Mouse (Mus musculus): Measurements from ENCODE around the gene Asb6.

Asb6 gene

DNA sequence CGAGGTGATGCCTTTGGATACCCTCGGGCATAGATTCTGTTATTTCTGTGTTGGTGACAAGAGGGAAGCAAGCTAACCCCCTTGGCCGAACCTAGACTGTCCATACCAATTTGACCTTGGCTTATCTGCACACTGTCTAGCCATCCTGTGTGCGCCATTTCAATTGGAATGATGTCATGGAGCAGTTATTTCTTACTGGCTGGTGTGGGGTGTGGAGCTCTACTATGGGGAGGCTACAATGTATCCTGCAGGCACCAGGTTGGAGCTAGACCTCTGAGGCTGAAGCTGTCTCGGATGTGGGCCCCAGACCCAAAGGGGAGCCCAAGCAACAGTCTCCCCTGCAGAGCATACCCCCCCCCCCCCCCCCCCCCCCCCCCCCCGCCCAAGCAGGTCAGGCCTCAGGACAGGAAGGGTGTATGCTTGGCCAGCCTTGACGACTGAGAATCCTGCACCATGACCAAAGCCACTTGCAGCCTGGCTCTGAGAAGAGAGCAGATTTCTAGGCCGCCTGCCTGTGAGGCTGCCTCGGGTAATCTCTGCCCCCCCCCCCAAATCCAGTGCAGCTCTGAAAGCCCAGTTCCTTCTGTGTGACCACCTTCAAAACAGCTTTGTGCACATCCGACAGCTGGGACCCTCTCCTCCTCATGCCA, 4.4 kb upstream of the Asb6 start, which contains the start of gene Prrx2:
Gene Prrx2 (plus strand): TSS at position 600 of the 650 bp plus-strand sequence.
- no peak for DNase-seq (ENCODE audit: low spot score)

DNA sequence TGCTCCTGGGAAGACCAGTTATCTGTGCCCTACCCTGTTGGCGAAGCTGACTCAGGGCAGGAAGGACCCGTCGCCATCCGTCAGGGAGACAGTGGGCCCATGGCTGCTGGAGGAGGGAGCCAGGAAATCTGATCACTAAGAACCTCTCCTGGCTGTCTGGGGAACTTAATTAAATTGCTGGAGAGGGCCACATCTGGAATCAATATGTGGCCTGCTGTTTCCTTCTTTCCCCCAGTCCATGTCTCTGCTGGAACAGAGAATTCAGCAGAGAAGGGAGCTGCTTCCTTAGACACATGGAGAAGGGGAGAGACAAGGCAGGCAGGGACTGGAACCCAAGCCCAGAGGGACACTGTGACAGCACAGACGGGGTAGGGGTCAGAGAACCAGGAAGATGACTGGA, 3.5 kb upstream of the Asb6 start:
- no peak for DNase-seq (ENCODE audit: low spot score)

DNA sequence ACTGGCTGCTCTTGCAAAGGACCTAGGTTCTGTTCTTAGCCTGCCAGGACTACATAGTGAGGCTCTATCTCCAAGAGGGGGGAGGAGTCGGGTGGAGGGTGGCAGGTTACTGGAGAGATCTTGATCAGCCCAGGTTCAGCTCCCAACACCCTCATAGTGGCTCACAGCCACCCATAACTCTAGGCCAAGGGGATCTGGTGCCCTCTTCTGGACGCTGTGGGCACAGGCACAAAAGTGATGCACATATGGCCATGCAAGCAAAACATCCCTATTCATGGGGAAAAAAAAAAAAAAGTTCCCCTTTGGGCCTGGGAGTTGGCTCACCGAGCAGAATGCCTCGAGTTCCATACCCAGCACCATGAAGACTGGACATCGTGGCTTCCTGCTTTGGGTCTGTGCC, 818 bp downstream of the Asb6 start:
- DNase-seq (ENCODE audit: low spot score): peak; percentile 50

DNA sequence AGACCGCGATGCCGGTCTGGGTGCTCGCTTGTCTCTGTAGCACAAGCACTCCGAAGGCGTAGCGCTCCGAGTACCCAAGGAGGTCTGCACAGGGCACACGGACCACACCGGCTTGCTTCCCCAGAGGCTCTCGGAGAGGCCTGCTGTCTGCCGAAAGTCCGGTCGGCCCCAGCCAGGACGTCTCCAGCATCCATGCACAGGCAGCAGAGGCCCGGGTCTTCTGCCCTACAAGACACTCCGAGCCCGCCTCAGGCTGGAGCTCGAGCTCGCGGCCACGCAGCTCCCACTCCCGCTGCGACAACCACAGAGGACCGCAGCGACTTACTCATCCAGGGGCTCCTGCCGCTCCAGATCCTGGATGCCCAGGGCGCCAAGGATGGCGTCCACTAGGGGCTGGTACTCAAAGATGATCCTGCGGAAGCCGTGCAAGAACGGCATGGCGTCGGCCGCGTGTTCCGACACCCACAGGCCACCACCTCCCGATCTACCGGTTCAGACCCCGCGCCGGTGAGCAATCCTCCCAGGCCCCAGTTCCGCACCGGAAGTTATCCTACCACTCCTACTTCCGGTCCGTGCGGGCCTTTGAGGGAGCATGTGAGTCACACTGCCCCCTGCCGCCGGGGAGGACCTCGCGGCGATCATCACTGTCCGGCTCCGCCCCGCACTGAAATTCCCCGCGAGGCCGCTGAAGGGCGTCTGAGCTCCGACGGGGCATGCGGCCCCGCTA, 2.2 kb downstream of the Asb6 start:
- peak; percentile 95 for DNase-seq (ENCODE audit: low spot score)

DNA sequence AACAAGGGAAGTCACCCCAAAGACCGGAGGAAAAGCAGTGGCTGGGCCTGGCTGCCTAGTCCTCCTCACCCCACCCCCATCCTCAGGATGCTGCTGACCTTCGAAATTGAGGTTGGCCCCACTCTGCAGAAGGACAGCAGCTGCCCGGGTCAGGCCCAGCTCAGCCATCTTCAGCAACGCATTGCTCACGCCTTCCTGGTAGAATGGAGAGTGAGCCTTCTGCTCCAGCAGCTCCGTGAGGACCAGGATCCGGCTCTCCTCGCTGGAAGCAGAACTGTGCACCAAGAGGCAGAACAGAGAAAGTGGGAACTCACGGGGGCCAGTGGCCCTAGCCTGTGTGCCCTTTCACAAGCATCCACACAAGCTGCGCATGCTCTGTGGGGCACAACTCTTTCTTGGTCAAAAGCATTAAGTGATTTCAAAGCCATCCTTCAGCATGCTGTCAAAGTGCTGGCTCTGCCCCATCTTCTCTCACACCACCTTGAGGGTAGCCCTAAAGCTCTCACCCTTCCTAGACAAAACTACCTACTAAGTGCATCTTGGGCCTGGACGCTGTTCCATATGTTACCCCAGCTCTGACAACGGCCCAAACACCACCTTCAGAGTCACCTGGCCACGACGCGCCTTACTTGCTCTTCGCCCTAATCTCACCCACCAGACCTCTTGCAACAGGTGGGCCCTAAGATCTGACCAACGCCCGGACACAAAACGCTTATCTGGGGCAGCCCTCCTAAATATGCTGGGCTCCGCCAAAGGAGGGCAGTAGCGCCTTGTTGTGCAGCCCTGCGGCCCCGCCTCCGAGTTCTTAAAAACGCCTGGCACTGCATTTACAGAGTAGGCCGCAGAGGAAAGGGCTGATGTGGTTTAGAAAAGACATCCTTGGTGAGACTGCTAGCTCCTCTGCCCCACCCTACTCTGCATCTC, 3.0 kb downstream of the Asb6 start:
- peak; percentile 76 for DNase-seq (ENCODE audit: low spot score)

DNA sequence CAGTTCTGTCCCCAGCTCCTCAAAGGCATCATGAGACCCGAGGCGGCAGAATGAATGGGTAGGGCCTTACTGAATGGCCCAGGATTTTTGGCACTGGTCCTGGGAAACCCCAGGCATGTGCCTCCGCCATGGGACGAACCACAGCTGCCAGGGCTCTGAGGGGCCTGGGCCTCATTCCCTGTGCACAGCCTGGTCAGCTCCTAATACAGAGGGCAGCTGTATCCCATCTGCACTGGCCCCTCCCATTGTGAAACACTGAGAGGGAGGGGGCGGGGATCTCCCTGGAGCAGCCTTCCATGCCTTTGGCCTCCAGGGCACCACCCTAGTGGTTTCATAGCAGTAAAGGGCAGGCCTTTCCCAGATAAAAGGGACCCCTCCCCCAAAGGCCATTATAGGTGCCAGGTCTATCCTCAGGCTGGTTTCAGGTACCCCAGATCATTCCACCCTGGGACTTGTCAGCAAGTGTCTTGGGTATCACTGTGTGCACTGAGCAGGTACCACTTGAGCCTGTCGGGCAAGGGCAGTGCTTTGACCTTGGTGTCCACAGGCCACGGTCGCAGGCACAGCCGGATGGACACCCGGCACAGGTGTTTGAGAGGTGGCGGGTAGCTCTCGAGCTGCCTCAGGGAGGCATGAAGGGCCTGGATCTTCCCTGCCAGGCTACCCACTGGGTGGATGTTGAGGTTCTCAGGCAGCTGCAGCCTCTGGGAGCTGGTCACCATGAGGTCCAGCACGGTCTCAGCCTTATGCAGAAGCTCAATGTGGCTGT, 6.6 kb downstream of the Asb6 start:
- no peak for DNase-seq (ENCODE audit: low spot score)

DNA sequence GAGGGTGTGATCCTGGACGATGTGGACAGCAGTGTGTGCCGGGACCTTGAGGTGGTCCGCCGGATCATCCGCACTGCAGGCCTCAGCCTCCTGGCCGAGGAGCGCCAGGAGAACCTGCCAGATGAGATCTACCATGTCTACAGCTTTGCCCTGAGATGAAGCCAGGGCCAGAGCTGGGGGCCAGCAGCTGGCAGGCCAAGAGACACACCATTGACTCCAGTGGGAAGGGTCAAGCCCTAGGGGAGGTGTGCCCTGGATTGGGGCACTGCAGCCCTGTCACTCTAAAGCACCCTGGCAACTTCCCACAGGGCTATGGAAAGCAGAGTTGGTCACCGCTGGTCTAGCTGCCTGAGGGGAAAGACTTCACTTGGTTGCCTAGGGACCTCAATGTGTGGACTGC, 7.7 kb downstream of the Asb6 start:
- DNase-seq (ENCODE audit: low spot score): no peak

DNA sequence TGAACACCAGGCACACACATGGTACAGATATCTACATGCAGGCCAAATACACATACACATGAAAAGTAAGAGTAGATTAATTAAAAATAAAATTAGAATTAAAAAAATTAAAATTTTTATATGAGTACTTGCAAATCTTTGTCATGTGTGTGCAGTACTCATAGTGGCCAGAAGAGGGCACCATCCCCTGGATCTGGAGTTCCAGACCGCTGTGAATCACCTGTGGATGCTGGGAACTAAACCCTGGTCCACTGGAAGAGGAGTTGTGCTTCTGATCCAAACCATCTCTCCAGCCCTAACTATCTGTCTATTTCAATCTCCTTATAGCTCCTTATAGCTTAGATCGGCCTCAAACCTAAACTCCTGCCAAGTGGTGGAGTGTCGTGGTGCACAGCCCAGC, 9.1 kb downstream of the Asb6 start:
- DNase-seq (ENCODE audit: low spot score): no peak

DNA sequence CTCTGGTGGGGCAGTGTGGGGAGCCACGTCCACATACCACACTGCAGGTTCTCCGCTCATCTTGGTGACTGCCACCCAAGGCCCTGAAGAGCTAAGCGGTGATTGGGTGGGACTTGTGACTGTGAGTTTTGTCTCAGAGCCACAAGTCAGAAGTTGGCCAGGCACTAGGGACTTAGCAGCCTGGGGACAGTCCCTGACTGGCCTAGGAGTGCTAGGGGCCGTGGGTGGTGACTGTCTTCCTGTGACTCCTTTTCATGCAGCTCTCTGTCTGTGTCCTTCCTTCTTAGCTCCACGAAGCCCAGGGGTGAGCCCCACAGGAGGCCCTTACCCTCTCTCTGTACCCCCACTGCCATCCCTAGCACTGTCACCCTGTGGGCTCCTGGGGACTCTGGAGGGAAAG, 10.3 kb downstream of the Asb6 start:
- no peak for DNase-seq (ENCODE audit: low spot score)

DNA sequence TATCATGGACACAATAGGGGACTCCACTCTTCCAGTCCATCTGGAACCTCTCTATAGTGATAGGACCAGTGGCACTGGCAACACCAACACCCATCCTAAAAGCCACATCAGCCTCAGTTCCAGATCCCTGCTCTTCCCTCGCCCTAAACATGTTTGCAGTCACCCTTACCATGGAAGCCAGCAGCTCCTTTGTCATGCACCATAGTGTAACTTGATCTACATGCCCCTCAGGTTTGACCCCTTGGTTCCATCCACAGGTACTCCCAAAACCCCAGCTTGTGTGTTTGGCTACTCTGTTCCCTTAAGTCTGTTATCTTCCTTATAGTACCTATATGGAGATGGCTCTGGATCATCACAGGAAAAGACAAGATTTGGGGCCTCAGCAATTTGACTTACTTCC, 13.8 kb downstream of the Asb6 start:
- DNase-seq (ENCODE audit: low spot score): no peak

DNA sequence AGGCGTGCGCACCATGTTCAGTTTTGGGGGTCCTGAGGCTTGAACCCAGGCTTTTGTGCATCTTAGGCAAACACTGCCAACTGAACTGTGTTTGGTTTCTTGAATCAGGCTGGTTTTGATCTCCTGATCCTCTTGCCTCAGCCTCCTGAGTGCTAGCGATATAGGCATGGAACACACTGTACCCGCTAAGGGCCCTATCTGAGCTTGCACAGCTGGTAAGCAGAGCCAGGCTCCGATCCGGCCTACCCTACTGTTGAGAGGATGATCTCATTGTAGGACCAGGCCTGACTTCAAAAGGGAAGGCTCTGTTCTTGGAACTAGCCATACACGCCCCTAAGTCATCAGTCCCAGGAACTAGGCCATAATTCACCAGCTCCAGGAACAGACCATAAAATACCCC, 19.6 kb downstream of the Asb6 start:
- no peak for DNase-seq (ENCODE audit: low spot score)

DNA sequence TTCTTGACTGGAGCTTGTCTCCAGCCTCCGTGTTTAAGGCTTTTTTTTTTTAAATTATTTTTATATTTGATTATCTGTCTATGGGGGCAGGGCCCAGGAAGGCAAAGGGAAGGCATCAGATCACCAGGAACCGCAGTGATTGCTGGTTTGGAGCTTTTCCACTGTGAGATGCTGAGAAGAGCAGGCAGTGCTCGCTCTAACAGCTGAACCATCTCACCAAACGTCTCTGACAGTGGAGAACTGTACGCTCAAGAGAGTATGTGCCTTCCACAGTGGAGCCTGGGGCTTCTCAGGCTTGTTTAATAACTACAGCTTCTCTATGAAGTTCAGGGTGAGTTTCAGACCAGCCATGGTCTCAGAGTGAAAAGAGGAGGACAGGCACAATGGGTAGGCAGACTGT, 20.6 kb downstream of the Asb6 start:
- no peak for DNase-seq (ENCODE audit: low spot score)

DNA sequence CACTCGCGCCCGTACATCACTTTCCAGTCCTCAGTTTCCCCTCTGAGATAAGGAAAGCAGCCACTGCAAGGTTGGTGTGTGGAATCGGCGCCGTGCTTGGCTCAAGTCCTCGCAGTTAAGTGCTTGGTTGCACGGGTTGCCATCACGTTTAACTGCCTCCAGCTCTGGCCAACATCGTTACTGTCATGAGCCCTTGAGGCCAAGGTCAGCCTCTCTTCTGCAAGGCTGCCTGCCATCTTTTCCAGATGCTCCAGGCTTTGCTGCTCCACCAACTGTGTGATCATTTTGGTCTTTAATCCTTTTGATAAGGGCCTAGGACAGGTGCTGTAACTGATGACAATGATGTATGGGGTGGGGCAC, 21.9 kb downstream of the Asb6 start:
- DNase-seq (ENCODE audit: low spot score): no peak

DNA sequence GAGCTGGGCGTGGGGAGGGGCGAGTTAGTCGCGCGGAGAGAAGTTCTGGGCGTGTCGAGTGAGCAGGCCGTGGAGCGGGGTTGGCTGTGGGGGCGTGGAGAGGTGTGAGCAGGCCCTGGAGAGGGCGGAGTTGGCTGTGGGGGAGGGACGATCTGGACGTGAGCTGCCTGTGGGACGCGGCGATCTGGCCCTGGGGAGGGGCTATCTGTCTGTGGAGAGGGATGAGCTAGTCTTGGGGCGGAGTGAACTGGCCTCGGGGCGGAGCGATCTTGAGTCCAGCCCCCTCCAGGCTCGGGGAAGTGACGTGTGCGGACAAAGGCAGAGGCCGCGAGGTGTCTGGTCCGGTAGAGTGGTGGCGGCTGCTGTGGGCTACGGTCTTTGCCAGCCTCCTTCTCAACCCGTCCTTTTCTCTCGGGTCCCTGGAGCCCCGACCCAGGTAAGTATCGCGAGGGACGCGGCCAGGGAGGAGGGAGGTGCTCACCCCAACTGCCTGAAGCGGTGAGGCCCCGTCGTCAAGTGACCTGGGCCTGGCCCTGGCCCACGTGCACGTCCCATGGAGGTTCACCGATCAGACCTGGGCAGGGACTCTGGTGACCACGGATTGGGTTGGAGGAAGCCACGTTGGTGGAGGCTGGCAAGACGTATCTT, 22.4 kb downstream of the Asb6 start, which contains the start of gene Ntmt1:
Gene Ntmt1 (plus strand): TSS at position 179 of the 648 bp plus-strand sequence.
- peak; percentile 99 for DNase-seq (ENCODE audit: low spot score)

DNA sequence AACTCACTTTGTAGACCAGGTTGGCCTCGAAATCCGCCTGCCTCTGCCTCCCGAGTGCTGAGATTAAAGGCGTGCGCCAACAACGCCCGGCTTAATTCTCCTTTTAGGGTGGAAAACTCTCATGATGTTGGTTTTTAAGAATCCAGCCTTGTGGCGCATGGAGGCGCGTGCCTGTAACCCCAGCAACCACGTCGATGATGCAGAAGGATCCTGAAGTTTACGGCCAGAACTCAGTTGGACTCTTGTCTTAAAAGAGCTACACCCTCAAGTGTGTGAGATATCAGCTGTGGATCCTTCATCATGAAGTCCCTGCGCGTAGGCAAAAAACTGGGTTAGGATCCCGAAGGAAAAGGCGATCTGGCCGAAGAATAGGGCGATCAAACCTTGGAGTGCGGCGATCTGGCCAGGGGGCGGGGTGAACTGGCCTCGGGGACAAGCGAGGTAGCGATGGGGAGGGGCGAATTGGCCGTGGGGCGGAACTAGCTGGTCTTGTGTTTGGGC, 22.9 kb downstream of the Asb6 start:
- no peak for DNase-seq (ENCODE audit: low spot score)

DNA sequence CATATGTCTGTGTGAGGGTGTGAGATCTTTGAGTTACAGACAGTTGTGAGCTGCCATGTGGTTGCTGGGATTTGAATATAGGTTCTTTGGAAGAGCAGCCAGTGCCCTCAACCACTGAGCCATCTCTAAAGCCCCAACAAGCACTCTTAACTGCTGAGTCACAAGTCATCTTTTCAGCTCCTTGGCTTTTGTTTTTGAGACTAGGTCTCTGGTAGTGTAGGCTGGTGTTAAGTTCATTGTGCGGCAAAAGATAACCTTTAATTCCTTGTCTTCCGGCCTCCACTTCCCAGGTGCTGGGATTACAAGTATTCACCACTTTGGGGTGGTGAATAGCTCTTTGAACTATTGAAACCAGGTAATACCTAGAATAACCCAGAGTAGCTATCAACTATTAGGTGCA, 24.1 kb downstream of the Asb6 start:
- no peak for DNase-seq (ENCODE audit: low spot score)

DNA sequence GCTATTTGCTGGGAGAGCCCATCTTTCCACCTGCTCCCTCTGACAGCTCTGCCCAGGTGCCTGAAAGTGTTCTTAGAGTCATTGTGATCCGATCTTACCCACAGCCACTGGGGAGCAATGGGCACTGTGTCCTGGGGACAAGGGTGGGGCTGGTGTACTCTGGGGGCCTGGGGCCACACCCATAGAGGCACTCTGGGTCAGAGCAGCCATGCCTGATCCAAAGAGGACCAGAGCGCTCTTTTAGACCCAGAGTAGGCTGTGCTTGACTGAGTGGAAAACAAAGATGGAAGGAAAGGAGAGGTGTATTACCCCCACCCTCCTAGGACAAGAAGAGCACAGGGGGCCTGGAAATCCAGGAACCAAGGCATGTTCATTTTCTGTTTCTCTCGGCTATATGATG, 26.5 kb downstream of the Asb6 start, which contains the start of gene 1700001O22Rik:
Gene 1700001O22Rik (minus strand): TSS at position 58 of the 400 bp plus-strand sequence.
- no peak for DNase-seq (ENCODE audit: low spot score)

DNA sequence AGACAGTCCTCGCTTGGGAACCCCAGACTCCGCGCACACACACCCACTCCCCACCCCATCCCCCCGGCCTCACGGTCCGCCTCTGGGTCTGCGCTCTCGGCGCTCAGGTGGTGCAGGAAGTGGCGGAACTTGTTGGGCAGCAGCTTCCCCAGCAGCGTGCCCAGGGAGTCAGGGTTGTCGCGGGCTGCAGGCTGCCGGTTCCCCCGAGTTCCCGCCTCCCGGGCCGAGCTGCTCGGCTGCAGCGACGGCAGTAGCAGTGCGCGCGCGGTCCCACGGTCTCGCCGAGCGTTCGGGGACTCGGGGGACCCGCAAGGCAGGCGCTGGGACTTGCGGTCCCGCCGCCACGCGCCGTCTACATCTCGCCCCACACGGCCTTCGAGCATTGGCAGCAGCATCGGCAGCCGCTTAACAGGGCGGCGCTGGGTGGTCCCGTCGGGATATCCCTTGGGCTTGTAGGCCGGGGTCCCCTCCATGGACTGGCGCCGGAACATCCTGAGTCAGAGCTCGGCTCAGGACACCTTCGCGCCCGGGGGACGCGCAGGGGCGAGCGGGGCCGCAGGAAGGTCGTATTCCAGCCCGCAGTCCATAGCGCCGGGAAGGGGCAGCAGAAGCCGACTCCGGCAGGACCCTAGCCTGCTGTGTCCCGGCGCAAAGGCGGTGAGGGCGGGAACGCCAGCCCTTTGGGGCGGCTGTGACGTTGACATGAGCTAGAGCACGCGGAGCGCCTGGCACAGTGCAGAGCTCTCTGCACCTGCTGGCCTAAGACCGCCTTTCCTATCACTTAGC, 28.9 kb downstream of the Asb6 start:
- DNase-seq (ENCODE audit: low spot score): no peak

DNA sequence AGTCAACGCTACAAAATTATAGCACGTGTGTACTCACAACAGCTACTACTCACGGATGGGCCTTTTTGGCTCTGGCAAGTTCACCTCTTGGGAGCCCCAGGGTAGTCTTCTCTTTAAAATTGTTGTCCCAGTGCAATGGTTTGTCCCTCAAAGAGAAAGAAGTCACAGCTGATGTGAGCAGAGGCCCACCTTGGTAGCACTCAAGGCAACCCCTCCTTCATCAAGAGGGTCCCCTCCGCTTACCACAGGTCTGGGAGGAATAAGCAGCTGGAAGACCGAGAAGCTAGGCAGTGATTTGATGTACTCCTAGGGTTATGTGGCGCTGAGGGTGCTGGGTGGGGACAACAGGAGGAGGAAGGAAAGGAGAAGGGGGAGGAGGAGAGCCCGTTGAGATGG, 29.5 kb downstream of the Asb6 start:
- DNase-seq (ENCODE audit: low spot score): no peak

DNA sequence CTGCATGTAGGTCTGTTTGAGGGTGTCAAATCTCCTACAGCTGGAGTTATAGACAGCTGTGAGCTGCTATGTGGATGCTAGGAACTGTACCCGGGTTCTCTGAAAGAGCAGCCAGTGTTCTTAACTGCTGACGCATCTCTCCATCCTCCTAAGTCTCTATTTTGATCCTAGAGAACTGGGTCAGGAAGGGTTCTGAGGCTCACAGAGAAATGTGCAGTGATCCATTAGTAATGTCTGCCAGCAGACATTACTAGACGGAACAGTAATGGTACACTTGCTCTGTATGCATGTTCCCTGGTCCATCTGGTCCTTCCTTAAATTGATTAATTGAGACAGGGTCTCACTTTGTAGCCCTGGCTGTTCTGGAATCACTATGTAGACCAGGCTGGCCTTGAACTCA, 30.7 kb downstream of the Asb6 start:
- DNase-seq (ENCODE audit: low spot score): no peak

All from spleen, adult 12 weeks (tissue).